Mouse (Mus musculus) spleen, adult 2 months (tissue): ENCODE data around the gene Cog2. TPM values are rescaled to one million over a fixed set of nuclear protein-coding genes. Genes with fewer than 3 reads are reported as not detected.

ENCODE experiments used
- DNase-seq, 2 experiments: peaks; one replicate each; pipeline versions ENCODE4 v3.0.0 to v3.0.0-alpha.2; 2012 to 2021; ENCODE audit warnings: low spot score in 2 of 2, low read depth in 1 of 2
- H3K27ac ChIP-seq: fragments of 200-500 bp; 2 replicates; pipeline ENCODE4 v1.5.1; 2012; ENCODE audit warnings: low read length, inconsistent platforms; ENCODE audit not compliant: insufficient read depth
- H3K27me3 ChIP-seq: fragments of 200-500 bp; 2 replicates; pipeline ENCODE4 v1.6.1; 2012; ENCODE audit warnings: mild to moderate bottlenecking, moderate library complexity, low read length, inconsistent platforms; ENCODE audit not compliant: control insufficient read depth, insufficient read depth
- H3K36me3 ChIP-seq: fragments of 200-500 bp; 2 replicates; pipeline ENCODE4 v1.6.1; 2012; ENCODE audit warnings: mild to moderate bottlenecking, low read length, inconsistent platforms; ENCODE audit not compliant: control insufficient read depth, insufficient read depth
- H3K4me1 ChIP-seq: fragments of 200-500 bp; 2 replicates; pipeline ENCODE4 v1.6.1; 2011; ENCODE audit warnings: inconsistent platforms; ENCODE audit not compliant: control insufficient read depth, insufficient read depth, insufficient read length
- H3K4me3 ChIP-seq: fragments of 200-500 bp; 2 replicates; pipeline ENCODE4 v1.5.1; 2011; ENCODE audit warnings: mild to moderate bottlenecking, inconsistent platforms; ENCODE audit not compliant: insufficient read depth, insufficient read length; ENCODE audit errors: extremely low read depth
- CTCF ChIP-seq: fragments of 200-500 bp; IDR thresholded peaks from 2 replicates; pipeline ENCODE4 v1.5.1; 2011; ENCODE audit warnings: mild to moderate bottlenecking, inconsistent platforms; ENCODE audit not compliant: insufficient read depth, insufficient read length, insufficient replicate concordance; ENCODE audit errors: extremely low read depth
- POLR2A ChIP-seq: fragments of 200-500 bp; IDR thresholded peaks from 2 replicates; pipeline ENCODE4 v1.6.1; 2011; ENCODE audit warnings: low read depth, low read length, inconsistent platforms
- WGBS: fragments of 180-500 bp; shearing (Covaris S2); methylation state at CpG from one replicate; pipeline ENCODE4 v1.1.7; 2018; 5-methylcytosine and 5-hydroxymethylcytosine counted together
- polyA plus RNA-seq: library from polyadenylated mRNA; depleted of rRNA; stranded (reverse); fragments of >200 nt; gene quantifications from 2 replicates; pipeline ENCODE4 v1.2.3, GENCODE M21; 2012; rRNA removed

Cog2 gene
- polyA plus RNA-seq, 1 experiment: 15.1 TPM

DNA sequence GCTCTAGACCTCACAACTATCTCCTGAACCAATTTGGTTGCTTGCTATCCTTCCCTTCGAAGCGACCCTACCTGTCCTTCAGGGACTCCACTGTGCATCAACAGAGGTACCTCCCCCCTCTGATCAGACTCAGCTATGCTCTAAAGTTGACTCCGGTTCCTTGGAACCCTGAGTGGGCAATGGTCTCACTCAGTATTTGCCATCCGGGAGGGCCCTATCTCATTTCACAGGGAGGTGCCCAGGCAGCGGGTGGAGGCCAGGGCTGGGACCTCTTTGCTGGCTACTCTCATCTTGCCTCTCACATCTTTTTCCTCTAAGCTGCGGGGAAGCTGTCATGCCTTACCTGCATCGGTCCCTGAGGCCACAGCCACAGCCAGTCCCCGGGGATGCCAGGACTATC lies 55.2 kb downstream of the Cog2 start, which contains the start of gene Capn9:
Gene Capn9, plus strand, starts transcription at position 301 of the 400 bp plus-strand sequence.
- Histone ChIP-seq H3K4me3 (no peak within 1 kb of the TSS), H3K36me3 (no peaks in the 10 kb centered on the region), H3K4me1 (no peaks in the 10 kb centered on the region), H3K27ac (no peak within 1 kb of the TSS), H3K27me3 (no peaks in the 10 kb centered on the region)
- no peak for DNase-seq
- TF ChIP-seq CTCF (no peak), POLR2A (no peak)
- 85% methylated on average over 8 of the region's 8 CpGs for WGBS

GRCm38 (mm10) chr8:124576751-124577150 lies 56.2 kb downstream of the Cog2 start:
- Histone ChIP-seq H3K27me3 (no peaks in the 10 kb centered on the region), H3K4me1 (no peaks in the 10 kb centered on the region), H3K27ac (no peak overlapping the region), H3K36me3 (no peaks in the 10 kb centered on the region), H3K4me3 (no peak overlapping the region)
- WGBS: 96% methylated on average over 1 of the region's 1 CpGs
- DNase-seq: no peak
- no peak for TF ChIP-seq CTCF
- TF ChIP-seq POLR2A: no peak

- WGBS: 19% methylated on average over 2 of the region's 3 CpGs
- no peak for DNase-seq
- no peak overlapping the region; the same call in 1 of the 2 replicates for H3K27ac ChIP-seq
Observed at GRCm38 (mm10) chr8:124585718-124586425, 65.3 kb downstream of the Cog2 start.

GRCm38 (mm10) chr8:124586556-124586955 lies 66.0 kb downstream of the Cog2 start:
- Histone ChIP-seq H3K27ac (no peak overlapping the region), H3K27me3 (no peaks in the 10 kb centered on the region), H3K4me1 (no peaks in the 10 kb centered on the region), H3K36me3 (no peaks in the 10 kb centered on the region), H3K4me3 (no peak overlapping the region)
- DNase-seq: no peak
- WGBS: 76% methylated on average over 2 of the region's 2 CpGs
- TF ChIP-seq CTCF (no peak), POLR2A (no peak)

More at GRCm38 (mm10) chr8:124585718-124586425, 65.3 kb downstream of the Cog2 start:
- Histone ChIP-seq H3K4me1 (no peaks in the 10 kb centered on the region), H3K36me3 (no peaks in the 10 kb centered on the region), H3K4me3 (no peak overlapping the region), H3K27me3 (no peaks in the 10 kb centered on the region)
- no peak for TF ChIP-seq POLR2A
- TF ChIP-seq CTCF: no peak

- WGBS: 70% methylated on average over 4 of the region's 4 CpGs
Observed at GRCm38 (mm10) chr8:124589393-124589792, 68.8 kb downstream of the Cog2 start.

More at GRCm38 (mm10) chr8:124589393-124589792, 68.8 kb downstream of the Cog2 start:
- Histone ChIP-seq H3K4me1 (no peaks in the 10 kb centered on the region), H3K27me3 (no peaks in the 10 kb centered on the region), H3K36me3 (no peaks in the 10 kb centered on the region), H3K27ac (no peak overlapping the region), H3K4me3 (no peak overlapping the region)
- DNase-seq: no peak
- TF ChIP-seq CTCF (no peak), POLR2A (no peak)

Other genes starting within 250 kb of the Cog2 start
- 0.16 and 0.40 TPM in 2 replicates for gene Pgbd5, start 81.1 kb upstream of the Cog2 start, polyA plus RNA-seq
- gene Agt, start 48.9 kb downstream of the Cog2 start, polyA plus RNA-seq: 0.27 and 0.89 TPM in 2 replicates
- gene Capn9, start 55.3 kb downstream of the Cog2 start, polyA plus RNA-seq: 0.07 and 0.18 TPM in 2 replicates
- 31.6 and 40.7 TPM in 2 replicates for gene 2310022B05Rik, start 142.6 kb downstream of the Cog2 start, polyA plus RNA-seq
- gene Ttc13, start 201.2 kb downstream of the Cog2 start, polyA plus RNA-seq: 18.5 and 21.1 TPM in 2 replicates
- gene Arv1, start 201.4 kb downstream of the Cog2 start, polyA plus RNA-seq: 18.0 and 19.4 TPM in 2 replicates
- gene Fam89a, start 231.1 kb downstream of the Cog2 start, polyA plus RNA-seq: 1.2 and 1.5 TPM in 2 replicates